Mouse (Mus musculus) heart, postnatal 0 days (tissue): ENCODE data around the gene Ifit3b.
"Not testable (repeated sequence)": the region's sequence is repeated elsewhere in the genome, so short reads cannot be mapped to it uniquely, and the experiment has no call there.

Experiments used
- CTCF ChIP-seq: IDR thresholded peaks from 2 replicates; pipeline ENCODE4 v1.5.1; 2016; ENCODE audit warnings: antibody characterized with exemption, control low read depth, low read depth
- EP300 ChIP-seq: IDR thresholded peaks from 2 replicates; pipeline ENCODE4 v1.6.1; 2016; ENCODE audit warnings: antibody characterized with exemption, low read depth

GRCm38 (mm10) chr19:34607237-34608051 lies at the start of gene Ifit3b:
- TF ChIP-seq CTCF, EP300: not testable (repeated sequence)
